ENCODE assay signal across 18 mouse cellular contexts in genomic region chr8:115977152-115977551, GRCm38 (mm10).
DNase-seq lines count a peak whose midpoint lies in the region; ATAC-seq and TF ChIP-seq lines count a peak whose summit lies in the region.
"Had no signal": no experiment of that assay in that cellular context is flagged by ENCODE, and none has a peak within 500 bp of the region (broad histone marks: within the 10 kb centered on the region; RNA-seq: fewer than 3 reads in every experiment).

No protein-coding gene starts in this region.

- WGBS in forebrain, embryonic 14.5 days, result 37% methylated on average over 4 of the region's 4 CpGs
- 83% methylated on average over 4 of the region's 4 CpGs for WGBS in forebrain, embryonic 10.5 days
- 47% methylated on average over 4 of the region's 4 CpGs for WGBS in intestine, postnatal 0 days
- 72% methylated on average over 4 of the region's 4 CpGs for WGBS in intestine, embryonic 16.5 days
- WGBS in midbrain, postnatal 0 days, result 77% methylated on average over 4 of the region's 4 CpGs
- WGBS in midbrain, embryonic 14.5 days, result 76% methylated on average over 4 of the region's 4 CpGs

- H3K4me3 ChIP-seq in forebrain, embryonic 14.5 days (ENCODE audit: low read depth, low read length), result no peak overlapping the region
- H3K4me3 ChIP-seq in forebrain, embryonic 10.5 days, result no peak overlapping the region
- no peak overlapping the region for H3K4me3 ChIP-seq in intestine, postnatal 0 days (ENCODE audit: low read depth, low read length)
- H3K4me3 ChIP-seq in intestine, embryonic 16.5 days (ENCODE audit: low read length), result no peak overlapping the region
- no peak overlapping the region for H3K4me3 ChIP-seq in midbrain, postnatal 0 days (ENCODE audit: low read depth, low read length)
- H3K4me3 ChIP-seq in midbrain, embryonic 14.5 days (replicated peaks; ENCODE audit: low read depth, low read length), result no peak overlapping the region
- H3K4me3 ChIP-seq: erythroblast, embryonic 14.5 days; heart, adult 2 months; limb, embryonic 12.5 days; midbrain, embryonic 12.5 days had no signal

- no peaks in the 10 kb centered on the region for H3K9me3 ChIP-seq in forebrain, embryonic 14.5 days (replicated peaks; ENCODE audit: control insufficient read depth, low read length)
- no peaks in the 10 kb centered on the region for H3K9me3 ChIP-seq in forebrain, embryonic 10.5 days
- H3K9me3 ChIP-seq in intestine, postnatal 0 days (ENCODE audit: control insufficient read depth), result no peaks in the 10 kb centered on the region
- H3K9me3 ChIP-seq in intestine, embryonic 16.5 days (ENCODE audit: control insufficient read depth, low read length), result no peaks in the 10 kb centered on the region
- no peaks in the 10 kb centered on the region for H3K9me3 ChIP-seq in midbrain, postnatal 0 days (ENCODE audit: low read length)
- no peaks in the 10 kb centered on the region for H3K9me3 ChIP-seq in midbrain, embryonic 14.5 days (ENCODE audit: control insufficient read depth, low read length)
- H3K9me3 ChIP-seq: limb, embryonic 12.5 days; midbrain, embryonic 12.5 days had no signal

- no peaks in the 10 kb centered on the region for H3K27me3 ChIP-seq in forebrain, embryonic 14.5 days (replicated peaks; ENCODE audit: control insufficient read depth, insufficient read depth, low read length)
- H3K27me3 ChIP-seq in forebrain, embryonic 10.5 days (ENCODE audit: poor library complexity, severe bottlenecking), result no peaks in the 10 kb centered on the region
- no peaks in the 10 kb centered on the region for H3K27me3 ChIP-seq in intestine, postnatal 0 days (replicated peaks; ENCODE audit: control insufficient read depth, insufficient read depth, low read length)
- no peaks in the 10 kb centered on the region for H3K27me3 ChIP-seq in intestine, embryonic 16.5 days (replicated peaks; ENCODE audit: control insufficient read depth, insufficient read depth, low read length)
- no peaks in the 10 kb centered on the region for H3K27me3 ChIP-seq in midbrain, postnatal 0 days (ENCODE audit: insufficient read depth, low read length)
- no peaks in the 10 kb centered on the region for H3K27me3 ChIP-seq in midbrain, embryonic 14.5 days (ENCODE audit: control insufficient read depth, insufficient read depth, low read length)
- H3K27me3 ChIP-seq: limb, embryonic 12.5 days; midbrain, embryonic 12.5 days had no signal

- no peak overlapping the region for H3K4me2 ChIP-seq in forebrain, embryonic 14.5 days (ENCODE audit: low read length)
- no peak overlapping the region for H3K4me2 ChIP-seq in intestine, postnatal 0 days (replicated peaks; ENCODE audit: low read depth)
- no peak overlapping the region for H3K4me2 ChIP-seq in intestine, embryonic 16.5 days (ENCODE audit: low read depth, low read length)
- H3K4me2 ChIP-seq in midbrain, postnatal 0 days (ENCODE audit: low read depth, low read length, poor library complexity, severe bottlenecking), result no peak overlapping the region
- H3K4me2 ChIP-seq in midbrain, embryonic 14.5 days (ENCODE audit: low read length), result no peak overlapping the region
- H3K4me2 ChIP-seq: hindbrain, embryonic 14.5 days; limb, embryonic 12.5 days; midbrain, embryonic 12.5 days had no signal

- no peaks in the 10 kb centered on the region for H3K4me1 ChIP-seq in forebrain, embryonic 14.5 days (ENCODE audit: control insufficient read depth, insufficient read depth, low read length)
- H3K4me1 ChIP-seq in forebrain, embryonic 10.5 days, result no peaks in the 10 kb centered on the region
- H3K4me1 ChIP-seq in intestine, postnatal 0 days (replicated peaks; ENCODE audit: control insufficient read depth, insufficient read depth, low read length), result no peaks in the 10 kb centered on the region; the same call in 1 of the 2 replicates
- no peaks in the 10 kb centered on the region for H3K4me1 ChIP-seq in intestine, embryonic 16.5 days (ENCODE audit: control insufficient read depth, insufficient read depth, low read length)
- no peaks in the 10 kb centered on the region for H3K4me1 ChIP-seq in midbrain, postnatal 0 days (ENCODE audit: insufficient read depth, low read length)
- no peaks in the 10 kb centered on the region for H3K4me1 ChIP-seq in midbrain, embryonic 14.5 days (ENCODE audit: control insufficient read depth, insufficient read depth, low read length)
- H3K4me1 ChIP-seq: limb, embryonic 12.5 days; midbrain, embryonic 12.5 days had no signal

- no peak overlapping the region for H3K27ac ChIP-seq in forebrain, embryonic 14.5 days (ENCODE audit: low read depth, low read length)
- no peak overlapping the region for H3K27ac ChIP-seq in forebrain, embryonic 10.5 days
- H3K27ac ChIP-seq in intestine, postnatal 0 days (ENCODE audit: low read depth, low read length), result no peak overlapping the region
- no peak overlapping the region for H3K27ac ChIP-seq in intestine, embryonic 16.5 days (ENCODE audit: low read length)
- no peak overlapping the region for H3K27ac ChIP-seq in midbrain, postnatal 0 days (ENCODE audit: low read depth, low read length)
- no peak overlapping the region for H3K27ac ChIP-seq in midbrain, embryonic 14.5 days (replicated peaks; ENCODE audit: low read depth, low read length)
- H3K27ac ChIP-seq: heart, adult 2 months; hindbrain, embryonic 14.5 days; limb, embryonic 12.5 days; liver, embryonic 14.5 days; midbrain, embryonic 12.5 days had no signal

- peak; percentile 27 for DNase-seq in forebrain, embryonic 14.5 days (ENCODE audit: low spot score)
- no peak for DNase-seq in forebrain, embryonic 10.5 days (ENCODE audit: extremely low spot score, low spot score)
- DNase-seq in midbrain, postnatal 0 days (ENCODE audit: low spot score), result peak; percentile 37
- DNase-seq in midbrain, embryonic 14.5 days, result no peak
- peak; percentile 6 for DNase-seq in retina, postnatal 7 days (ENCODE audit: low read depth, low spot score)
- DNase-seq in layer of hippocampus, postnatal 14 days (ENCODE audit: low spot score in 2 of 2), result no peak
- DNase-seq: adrenal gland, postnatal 10 days; cerebellum, adult 18-20 months; forebrain, postnatal 0 days; heart, adult 2 months; heart, postnatal 10 days had no signal

- TF ChIP-seq CTCF in intestine, postnatal 0 days (IDR thresholded peaks at IDR 0.05; ENCODE audit: low read depth), result no peak
- no peak for TF ChIP-seq CTCF in midbrain, postnatal 0 days (IDR thresholded peaks at IDR 0.05)

- no peaks in the 10 kb centered on the region for H3K36me3 ChIP-seq in forebrain, embryonic 14.5 days (ENCODE audit: control insufficient read depth, insufficient read depth, low read length)
- no peaks in the 10 kb centered on the region for H3K36me3 ChIP-seq in forebrain, embryonic 10.5 days (replicated peaks)
- H3K36me3 ChIP-seq in intestine, postnatal 0 days (ENCODE audit: control insufficient read depth, insufficient read depth), result no peaks in the 10 kb centered on the region
- no peaks in the 10 kb centered on the region for H3K36me3 ChIP-seq in intestine, embryonic 16.5 days (ENCODE audit: control insufficient read depth, insufficient read depth, low read length)
- no peaks in the 10 kb centered on the region for H3K36me3 ChIP-seq in midbrain, postnatal 0 days (ENCODE audit: insufficient read depth, low read length)
- H3K36me3 ChIP-seq in midbrain, embryonic 14.5 days (ENCODE audit: control insufficient read depth, insufficient read depth, low read length), result no peaks in the 10 kb centered on the region
- H3K36me3 ChIP-seq: limb, embryonic 12.5 days; midbrain, embryonic 12.5 days had no signal

- ATAC-seq in forebrain, embryonic 14.5 days, result no peak
- ATAC-seq in intestine, postnatal 0 days, result peak; percentile 59
- ATAC-seq in intestine, embryonic 16.5 days, result no peak
- ATAC-seq in midbrain, postnatal 0 days (ENCODE audit: low FRiP score), result no peak
- ATAC-seq in midbrain, embryonic 14.5 days (ENCODE audit: low FRiP score, low TSS enrichment), result no peak
- ATAC-seq: forebrain, postnatal 0 days had no signal

- H3K9ac ChIP-seq in forebrain, embryonic 14.5 days (ENCODE audit: low read length), result no peak overlapping the region
- H3K9ac ChIP-seq in intestine, postnatal 0 days (ENCODE audit: low read depth, low read length), result no peak overlapping the region
- no peak overlapping the region for H3K9ac ChIP-seq in intestine, embryonic 16.5 days (ENCODE audit: low read depth, low read length)
- H3K9ac ChIP-seq in midbrain, postnatal 0 days (replicated peaks; ENCODE audit: low read length, poor library complexity, severe bottlenecking), result no peak overlapping the region
- no peak overlapping the region for H3K9ac ChIP-seq in midbrain, embryonic 14.5 days (replicated peaks; ENCODE audit: low read length)
- H3K9ac ChIP-seq: forebrain, postnatal 0 days; hindbrain, embryonic 14.5 days; limb, embryonic 12.5 days; liver, embryonic 14.5 days; midbrain, embryonic 12.5 days had no signal

Comparison
In these comparisons a context has a peak if more than half of its experiments do, and no peak if none do; other contexts are left out.
1. DNase-seq: peak in forebrain, embryonic 14.5 days (single experiment), midbrain, postnatal 0 days (single experiment) and retina, postnatal 7 days (single experiment); none in forebrain, embryonic 10.5 days (single experiment), midbrain, embryonic 14.5 days (single experiment) and layer of hippocampus, postnatal 14 days (0 of 2).